Mouse (Mus musculus) lung, embryonic 14.5 days (tissue): Measurements from ENCODE around the gene Gzmk. TPM values are rescaled to one million over a fixed set of nuclear protein-coding genes. Genes with fewer than 3 reads are reported as not detected.

Experiments
- ATAC-seq: fragments of 200-750 bp; cut with Nextera tagmentation; 2 replicates; pipeline ENCODE4 v1.8.0; 2017; ENCODE audit warnings: mild to moderate bottlenecking, moderate TSS enrichment, moderate library complexity; ENCODE audit not compliant: insufficient read depth
- DNase-seq: peaks from one replicate; pipeline ENCODE4 v3.0.0-alpha.2; 2015
- H3K27ac ChIP-seq: fragments of 300-500 bp; sonication (generic); 2 replicates; pipeline ENCODE4 v1.5.1; 2014; ENCODE audit warnings: low read depth, mild to moderate bottlenecking, moderate library complexity
- H3K27me3 ChIP-seq: fragments of 300-500 bp; sonication (generic); 2 replicates; pipeline ENCODE4 v1.6.1; 2014; ENCODE audit warnings: low read length, control low read depth; ENCODE audit not compliant: insufficient read depth
- H3K36me3 ChIP-seq: fragments of 300-500 bp; sonication (generic); 2 replicates; pipeline ENCODE4 v1.6.1; 2014; ENCODE audit warnings: control low read depth; ENCODE audit not compliant: insufficient read depth
- H3K4me1 ChIP-seq: fragments of 300-500 bp; sonication (generic); 2 replicates; pipeline ENCODE4 v1.6.1; 2014; ENCODE audit warnings: antibody characterized with exemption, control low read depth; ENCODE audit not compliant: insufficient read depth
- H3K4me2 ChIP-seq: fragments of 300-500 bp; sonication (generic); 2 replicates; pipeline ENCODE4 v1.6.1; 2014; ENCODE audit warnings: mild to moderate bottlenecking
- H3K4me3 ChIP-seq: fragments of 300-500 bp; sonication (generic); 2 replicates; pipeline ENCODE4 v1.5.1; 2014; ENCODE audit warnings: low read depth, low read length
- H3K9ac ChIP-seq: fragments of 300-500 bp; sonication (generic); 2 replicates; pipeline ENCODE4 v1.6.1; 2014
- H3K9me3 ChIP-seq: fragments of 300-500 bp; sonication (generic); 2 replicates; pipeline ENCODE4 v1.6.1; 2016; ENCODE audit warnings: low read depth, low read length, control low read depth
- CTCF ChIP-seq: IDR thresholded peaks from 2 replicates; pipeline ENCODE4 v1.5.1; 2016; ENCODE audit warnings: antibody characterized with exemption, low read depth
- WGBS: fragments of 180-500 bp; shearing (Covaris S2); extraction: QIAGEN DNeasy Blood & Tissue Kit; methylation state at CpG from one replicate; pipeline ENCODE4 v1.1.7; 2014; 5-methylcytosine and 5-hydroxymethylcytosine counted together
- polyA plus RNA-seq: library from polyadenylated mRNA; unstranded; fragments of >200 nt; fragmentation: Nextera tagmentation; extraction: Ambion mirVana; gene quantifications from 2 replicates; pipeline ENCODE4 v1.2.1, GENCODE M21; 2014

Gzmk gene
- polyA plus RNA-seq, result not detected in 2 replicates

GRCm38 (mm10) chr13:113225811-113226210 lies at the start of gene Gzmk:
Gene Gzmk, minus strand, starts transcription at chr13:113225908.
- no peaks in the 10 kb centered on the region for H3K36me3 ChIP-seq
- no peaks in the 10 kb centered on the region for H3K9me3 ChIP-seq
- H3K4me1 ChIP-seq, result 0 out of 2 replicates have a peak, but pooled peaks cover 3% of the 10 kb centered on the region
- TF ChIP-seq CTCF, result no peak
- no peak within 1 kb of the TSS for H3K9ac ChIP-seq
- ATAC-seq (no peak), DNase-seq (peak; percentile 28)
- H3K4me3 ChIP-seq, result no peak within 1 kb of the TSS
- 45% methylated on average over 7 of the region's 7 CpGs for WGBS
- H3K27me3 ChIP-seq, result no peaks in the 10 kb centered on the region
- H3K27ac ChIP-seq, result no peak within 1 kb of the TSS
- H3K4me2 ChIP-seq, result no peak within 1 kb of the TSS

- Histone ChIP-seq H3K36me3 (no peaks in the 10 kb centered on the region), H3K27ac (no peak overlapping the region), H3K4me2 (no peak overlapping the region), H3K4me1 (no peaks in the 10 kb centered on the region), H3K27me3 (no peaks in the 10 kb centered on the region), H3K4me3 (no peak overlapping the region), H3K9ac (no peak overlapping the region), H3K9me3 (no peaks in the 10 kb centered on the region)
- 86% methylated on average over 8 of the region's 8 CpGs for WGBS
- no peak for DNase-seq
- TF ChIP-seq CTCF, result no peak
- no peak for ATAC-seq
These were observed 45.5 kb upstream of the Gzmk start for GRCm38 (mm10) chr13:113271189-113271588.

- Histone ChIP-seq H3K27ac (no peak overlapping the region), H3K9me3 (no peaks in the 10 kb centered on the region), H3K27me3 (no peaks in the 10 kb centered on the region), H3K9ac (no peak overlapping the region), H3K4me1 (no peaks in the 10 kb centered on the region), H3K36me3 (no peaks in the 10 kb centered on the region), H3K4me3 (no peak overlapping the region), H3K4me2 (no peak overlapping the region)
- 53% methylated on average over 18 of the region's 18 CpGs for WGBS
- TF ChIP-seq CTCF, result peak; percentile 95
- ATAC-seq, result peak; percentile 87
- peak; percentile 93 for DNase-seq
These were observed 44.4 kb upstream of the Gzmk start for GRCm38 (mm10) chr13:113269777-113270776.

- no peaks in the 10 kb centered on the region for H3K9me3 ChIP-seq
- no peak overlapping the region for H3K9ac ChIP-seq
- H3K4me3 ChIP-seq, result no peak overlapping the region
- TF ChIP-seq CTCF, result no peak
- DNase-seq (no peak), ATAC-seq (no peak)
- 68% methylated on average over 3 of the region's 3 CpGs for WGBS
- no peaks in the 10 kb centered on the region for H3K27me3 ChIP-seq
- H3K4me2 ChIP-seq, result no peak overlapping the region
- H3K4me1 ChIP-seq, result no peaks in the 10 kb centered on the region
- no peaks in the 10 kb centered on the region for H3K36me3 ChIP-seq
- H3K27ac ChIP-seq, result no peak overlapping the region
These were observed 41.5 kb upstream of the Gzmk start for GRCm38 (mm10) chr13:113267204-113267603.

GRCm38 (mm10) chr13:113266495-113266951 lies 40.8 kb upstream of the Gzmk start:
- H3K4me2 ChIP-seq, result peak overlapping the region; percentile 43
- DNase-seq, result peak; percentile 95
- no peaks in the 10 kb centered on the region for H3K36me3 ChIP-seq
- H3K27ac ChIP-seq, result no peak overlapping the region
- no peaks in the 10 kb centered on the region for H3K9me3 ChIP-seq
- no peak overlapping the region for H3K9ac ChIP-seq
- ATAC-seq, result peak; percentile 36; the same call in 1 of the 2 replicates
- no peaks in the 10 kb centered on the region for H3K4me1 ChIP-seq
- peak; percentile 88 for TF ChIP-seq CTCF
- no peak overlapping the region for H3K4me3 ChIP-seq
- 25% methylated on average over 9 of the region's 9 CpGs for WGBS
- H3K27me3 ChIP-seq, result no peaks in the 10 kb centered on the region

GRCm38 (mm10) chr13:113265257-113265656 lies 39.5 kb upstream of the Gzmk start:
- H3K27ac ChIP-seq, result no peak overlapping the region
- no peak for ATAC-seq
- TF ChIP-seq CTCF, result peak; percentile 64
- H3K9me3 ChIP-seq, result no peaks in the 10 kb centered on the region
- 26% methylated on average over 13 of the region's 13 CpGs for WGBS
- H3K4me3 ChIP-seq, result no peak overlapping the region
- peak; percentile 88 for DNase-seq
- no peaks in the 10 kb centered on the region for H3K36me3 ChIP-seq
- no peaks in the 10 kb centered on the region for H3K27me3 ChIP-seq
- H3K9ac ChIP-seq, result no peak overlapping the region
- no peak overlapping the region for H3K4me2 ChIP-seq
- H3K4me1 ChIP-seq, result no peaks in the 10 kb centered on the region

GRCm38 (mm10) chr13:113262822-113263221 lies 37.1 kb upstream of the Gzmk start:
- Histone ChIP-seq H3K27me3 (no peaks in the 10 kb centered on the region), H3K9me3 (no peaks in the 10 kb centered on the region), H3K4me3 (no peak overlapping the region), H3K4me1 (no peaks in the 10 kb centered on the region), H3K36me3 (no peaks in the 10 kb centered on the region), H3K27ac (no peak overlapping the region), H3K9ac (no peak overlapping the region), H3K4me2 (peak overlapping the region; percentile 29; the same call in 1 of the 2 replicates)
- DNase-seq (peak; percentile 82), ATAC-seq (peak; percentile 62; the same call in 1 of the 2 replicates)
- WGBS, result 42% methylated on average over 12 of the region's 12 CpGs
- no peak for TF ChIP-seq CTCF
